Mouse (Mus musculus) left cerebral cortex, postnatal 36 days (tissue): ENCODE measurements around the gene Lrrn4cl. TPM values are rescaled to one million over a fixed set of nuclear protein-coding genes. Genes with fewer than 3 reads are reported as not detected.
"Not testable (repeated sequence)": the region's sequence is repeated elsewhere in the genome, so short reads cannot be mapped to it uniquely, and the experiment has no call there.

Experiments used
- DNase-seq, 2 experiments: peaks; one replicate each; pipeline ENCODE4 v3.0.0; 2021 to 2022; ENCODE audit warnings: low spot score in 2 of 2, mixed read lengths in 1 of 2
- intact Hi-C: fragments of 180-260 bp; cut with DNase I; formaldehyde crosslinking; loops from one replicate; pipeline ENCODE4 v1.15.1; 2025
- total RNA-seq, 2 experiments: library from RNA; stranded (reverse); gene quantifications; 2 replicates each; pipeline ENCODE4 v1.2.3; 2021

Lrrn4cl gene
- total RNA-seq, 2 experiments from 2014 or later: 1.3 to 1.6 TPM

DNA sequence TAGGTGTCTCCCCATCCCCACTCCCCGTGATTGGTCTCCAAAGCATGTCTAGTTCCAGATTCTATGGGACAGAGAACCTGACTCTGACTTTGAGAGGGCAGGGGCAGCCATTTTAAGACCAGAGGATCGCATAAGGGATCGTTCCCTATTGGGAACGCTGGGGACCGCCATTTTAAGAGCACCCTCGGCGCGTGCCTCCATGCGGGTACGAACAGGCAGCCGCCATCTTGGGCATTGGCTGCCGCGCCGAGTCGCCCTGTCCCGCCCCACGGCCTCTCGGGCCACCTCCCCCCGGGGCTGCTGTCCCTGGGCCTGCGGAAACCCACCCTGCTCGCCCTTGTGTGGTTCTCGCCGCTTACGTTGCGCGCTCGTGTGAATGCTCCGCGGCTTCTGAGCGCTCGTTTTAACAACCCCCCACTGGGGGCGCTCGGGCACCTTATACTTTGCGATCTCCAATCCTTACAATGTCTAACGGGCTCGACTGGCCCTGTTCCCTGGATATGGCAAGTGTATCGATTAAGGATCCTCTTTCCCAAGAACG, 13.2 kb upstream of the Lrrn4cl start, which contains the start of gene Bscl2:
Bscl2 (plus strand) TSS at position 217 of the 541 bp plus-strand sequence.
- intact Hi-C loops: loop anchor here (5.0 kb wide), 1 partner anchor 115 kb away; the partner anchor contains the start of gene Tut1
- peak; percentile 81 to 87 for DNase-seq

DNA sequence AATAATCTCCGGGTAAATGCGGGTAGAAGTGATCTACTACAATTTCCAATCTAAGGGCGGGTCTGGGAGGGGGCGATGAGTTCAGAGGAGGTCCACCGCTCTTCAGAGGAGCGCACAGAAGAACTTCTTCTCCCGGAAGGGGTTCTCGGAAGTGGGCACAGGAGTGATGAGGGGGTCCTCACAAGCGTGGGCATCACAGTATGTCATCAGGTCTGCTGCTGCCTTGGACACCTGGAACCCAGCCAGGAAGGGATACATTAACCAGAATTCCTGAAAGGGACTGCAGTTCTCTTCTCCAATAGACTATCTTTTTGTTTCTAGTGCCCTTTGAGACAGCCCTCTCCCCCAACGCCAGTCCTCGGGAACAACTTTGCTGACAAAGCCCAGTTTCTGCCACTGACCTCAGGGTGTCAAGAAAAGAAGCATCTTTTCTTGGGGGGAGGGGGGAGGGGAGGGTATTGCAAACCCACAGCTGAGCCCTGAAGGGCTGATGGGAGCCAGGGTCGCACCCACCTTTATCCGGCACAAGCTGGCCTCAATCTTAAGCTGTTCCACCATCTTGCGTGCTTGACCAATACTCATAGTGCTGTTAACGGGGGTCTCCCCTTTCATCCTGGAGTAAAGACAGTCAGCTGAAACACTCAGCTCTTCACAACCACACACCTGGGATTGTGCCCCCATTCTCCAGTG, 12.4 kb upstream of the Lrrn4cl start:
- intact Hi-C loops: loop anchor here (2.0 to 5.0 kb wide), 2 partner anchors 17 to 114 kb away; partner anchors contain the start of genes Hnrnpul2 and Tut1
- DNase-seq: peak in 1 of 2 experiments; percentile 39

DNA sequence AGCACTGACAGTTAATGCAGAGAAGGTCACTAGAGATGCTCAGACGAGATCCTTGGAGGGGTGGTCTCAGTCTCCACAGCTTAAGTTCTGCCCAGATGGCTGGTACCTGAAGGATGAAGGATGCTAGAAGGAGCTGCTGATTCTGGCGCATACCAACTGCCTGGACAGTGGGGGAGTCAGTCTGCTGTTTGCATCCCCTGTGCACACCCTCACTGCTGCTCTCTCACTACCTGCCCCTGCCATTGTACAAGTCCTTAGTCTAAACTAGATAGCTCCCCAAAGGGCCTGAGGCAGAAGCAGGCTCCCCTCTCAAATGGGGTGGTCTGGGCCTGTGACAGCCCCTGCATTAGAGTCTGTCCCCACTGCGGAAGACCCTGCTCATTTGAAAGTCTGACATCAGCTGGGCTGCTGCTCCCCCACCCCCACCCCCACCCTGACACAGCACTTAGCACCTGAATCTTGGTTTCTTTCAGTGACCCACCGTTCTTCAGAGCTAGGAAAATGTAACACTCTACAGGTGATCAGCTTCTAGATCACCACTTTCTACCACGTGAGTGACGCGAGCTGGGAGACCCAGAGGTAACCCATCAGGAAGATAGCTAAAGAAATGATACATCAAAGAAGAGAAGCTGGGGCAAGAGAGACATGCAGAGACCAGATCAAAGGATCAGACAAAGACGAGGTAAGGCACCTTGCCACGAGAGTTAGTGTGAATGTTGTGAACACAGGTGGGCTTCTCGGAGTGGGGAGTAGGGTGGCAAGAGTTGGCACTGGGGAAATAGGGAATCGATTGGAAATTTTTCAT, 11.3 kb upstream of the Lrrn4cl start, which contains the start of gene Gng3:
Gng3 (minus strand) TSS at position 92 of the 805 bp plus-strand sequence.
- intact Hi-C loops: loop anchor here (2.0 to 5.0 kb wide), 2 partner anchors 19 to 113 kb away; partner anchors contain the start of genes Hnrnpul2 and Tut1
- peak; percentile 85 to 87 for DNase-seq

DNA sequence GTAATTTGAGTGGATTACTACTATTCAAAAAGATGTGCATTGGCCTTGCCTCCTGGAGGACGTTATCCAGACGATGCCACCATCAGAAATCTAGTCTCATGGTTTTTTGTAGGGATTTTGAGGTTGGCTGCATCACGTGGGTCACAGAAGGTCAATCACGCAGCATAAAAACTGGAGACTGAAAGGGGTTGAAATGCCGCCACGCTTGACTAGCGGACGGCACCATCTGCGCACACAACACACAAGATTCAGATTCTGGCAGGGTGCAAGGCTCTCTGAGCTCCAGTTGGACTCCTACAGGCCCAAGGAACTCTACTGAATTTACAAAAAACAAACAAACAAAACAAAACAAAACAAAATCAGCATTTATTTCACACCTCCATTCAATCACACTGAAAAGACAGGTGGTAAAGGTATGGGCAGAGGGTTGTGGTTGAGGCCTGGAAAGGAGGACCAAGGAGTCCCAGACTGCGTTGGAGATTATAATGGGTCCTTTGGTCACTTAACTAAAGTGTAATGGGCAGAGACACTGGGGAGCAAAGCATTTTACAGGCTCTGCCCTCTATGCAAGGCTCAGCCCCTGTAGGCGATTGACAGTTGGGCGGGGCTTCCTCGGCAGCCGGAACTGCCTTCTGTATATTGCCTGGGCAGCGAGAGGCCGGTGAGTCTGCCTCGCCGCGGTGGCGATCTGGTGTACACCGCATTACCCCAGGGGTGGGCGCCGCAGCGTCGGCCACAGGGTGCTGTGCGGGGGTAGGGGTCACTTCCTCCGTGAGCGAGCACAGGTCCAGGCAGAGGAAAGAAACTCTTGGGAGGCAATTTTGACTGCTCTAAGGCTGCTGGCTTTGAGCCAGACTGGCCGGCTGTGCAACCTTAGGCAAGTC, 10.4 kb upstream of the Lrrn4cl start:
- peak; percentile 79 for DNase-seq
- intact Hi-C loops: loop anchor here (2.0 to 5.0 kb wide), 3 partner anchors 19 to 112 kb away; partner anchors contain the start of genes Ganab, Hnrnpul2 and Tut1

- intact Hi-C loops: loop anchor here (5.0 kb wide), 1 partner anchor 56 kb away; the partner anchor contains the start of gene Ganab
These were observed 9.6 kb upstream of the Lrrn4cl start for GRCm38 (mm10) chr19:8841012-8841411.

DNA sequence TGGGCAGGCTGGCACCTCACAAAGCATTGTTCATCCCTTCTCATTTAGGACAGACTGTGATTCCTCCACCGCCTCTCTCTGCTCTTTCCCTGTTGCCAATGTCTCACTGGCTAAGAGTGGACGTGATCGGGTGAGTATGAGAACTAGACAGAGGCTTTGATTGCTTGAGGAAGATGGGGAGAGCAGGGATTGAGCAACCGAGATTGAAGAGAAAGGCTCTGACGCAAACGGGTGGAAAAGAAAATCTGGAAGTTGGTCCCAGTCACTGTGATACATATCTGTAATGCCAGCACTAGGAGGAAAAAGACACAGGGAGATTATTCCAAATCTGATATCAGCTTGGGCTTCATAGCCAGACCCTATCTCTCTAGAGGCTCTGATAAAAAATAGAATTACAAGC, 7.6 kb upstream of the Lrrn4cl start:
- no peak for DNase-seq
- intact Hi-C loops: loop anchor here (5.0 kb wide), 1 partner anchor 54 kb away; the partner anchor contains the start of gene Ganab

More at GRCm38 (mm10) chr19:8841012-8841411, 9.6 kb upstream of the Lrrn4cl start:
- no peak for DNase-seq

DNA sequence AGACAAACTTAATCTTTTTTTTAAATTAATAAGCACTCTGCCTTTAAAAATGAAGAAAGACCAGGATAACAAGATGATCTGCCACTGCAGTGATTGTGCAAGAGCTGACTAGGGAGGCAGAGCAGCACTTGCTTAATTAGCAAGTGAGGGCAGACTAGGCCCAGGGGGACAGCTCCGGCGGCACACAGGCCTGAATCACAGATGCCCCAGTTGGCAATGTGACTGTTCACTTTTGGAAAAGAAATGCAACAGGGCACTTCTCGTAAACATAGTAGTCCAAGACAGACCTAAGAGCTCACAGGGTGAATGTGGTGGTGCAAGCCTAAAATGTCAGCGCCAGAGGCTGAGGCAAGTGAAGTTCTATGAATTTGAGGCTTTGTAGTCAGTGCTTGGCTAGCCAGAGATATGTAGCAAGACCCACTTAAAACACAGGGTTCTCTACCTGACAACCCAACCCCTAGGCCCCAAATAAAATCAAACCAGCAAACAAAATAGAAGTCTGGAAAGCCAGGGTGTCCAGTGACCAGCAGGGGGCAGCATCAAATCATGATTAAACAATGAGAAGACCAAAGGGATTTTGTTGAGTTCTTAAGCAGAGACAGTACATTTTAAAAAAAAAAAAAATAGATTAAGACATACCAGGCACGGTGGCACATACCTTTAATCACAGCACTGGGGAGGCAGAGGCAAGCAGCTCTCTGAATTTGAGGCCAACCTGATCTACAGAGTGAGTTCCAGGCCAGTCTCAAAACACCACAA, 6.0 kb upstream of the Lrrn4cl start:
- intact Hi-C loops: loop anchor here (5.0 kb wide), 1 partner anchor 53 kb away; the partner anchor contains the start of gene Ganab
- peak; percentile 62 to 75 for DNase-seq

DNA sequence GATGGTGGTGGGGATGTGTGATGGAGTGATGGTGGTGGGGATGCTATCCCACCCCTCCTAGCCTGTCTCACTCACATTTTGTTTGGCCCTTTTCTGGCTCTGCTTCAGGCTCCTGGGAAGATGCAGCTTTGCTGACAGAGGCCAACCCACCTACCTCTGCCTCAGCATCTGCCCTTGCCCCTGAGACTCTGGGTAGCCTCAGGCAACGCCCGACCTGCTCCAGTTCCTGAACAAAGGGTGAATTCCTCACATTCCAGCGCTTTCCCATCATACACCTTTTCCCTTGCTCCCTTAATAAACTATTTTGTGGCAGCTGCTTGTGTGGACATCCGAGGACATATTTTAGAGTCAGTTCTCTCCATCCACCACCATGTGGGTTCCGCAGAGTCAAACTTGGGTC, 2.2 kb upstream of the Lrrn4cl start:
- intact Hi-C loops: no loop called here
- no peak for DNase-seq

DNA sequence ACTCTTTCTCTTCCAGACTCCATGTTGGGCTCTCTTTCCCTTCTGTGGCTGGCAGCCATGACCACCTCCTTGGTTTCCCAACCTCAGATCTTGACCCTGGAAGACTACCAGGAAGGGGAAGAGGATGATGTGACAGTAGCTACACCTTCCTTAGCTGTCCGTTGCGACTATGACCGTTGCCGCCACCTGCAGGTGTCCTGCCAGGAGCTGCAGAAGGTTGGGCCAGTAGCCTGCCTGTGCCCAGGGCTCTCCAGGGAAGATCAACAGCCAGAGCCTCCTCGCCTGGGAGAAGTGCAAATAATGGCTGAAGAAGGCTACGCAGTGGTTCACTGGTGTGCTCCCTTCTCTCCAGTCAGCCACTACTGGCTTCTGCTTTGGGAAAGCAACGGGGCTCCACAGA, 1.1 kb downstream of the Lrrn4cl start:
- intact Hi-C loops: no loop called here
- no peak for DNase-seq

- no peak for DNase-seq
- intact Hi-C loops: no loop called here
These were observed 1.8 kb downstream of the Lrrn4cl start for GRCm38 (mm10) chr19:8852236-8852928.

DNA sequence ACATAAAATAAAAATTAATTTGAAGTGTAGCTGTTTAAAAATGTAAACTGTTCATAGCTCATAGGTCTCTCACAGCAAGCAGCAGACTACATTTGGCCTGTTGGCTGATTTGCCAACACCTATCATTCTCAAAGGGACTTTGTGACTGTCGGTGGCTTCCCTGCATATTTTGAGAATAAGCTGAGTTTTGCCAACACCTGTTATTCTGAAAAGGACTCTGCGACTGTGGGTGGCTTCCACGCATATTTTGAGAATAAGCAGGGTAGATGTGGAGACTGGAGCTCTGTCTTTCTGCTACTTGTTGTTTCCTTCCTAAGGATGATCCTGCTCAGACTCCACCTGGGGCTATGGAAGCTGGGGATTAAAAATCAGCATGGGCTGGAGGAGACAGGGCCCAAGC, 2.5 kb downstream of the Lrrn4cl start:
- intact Hi-C loops: no loop called here
- DNase-seq: no peak

DNA sequence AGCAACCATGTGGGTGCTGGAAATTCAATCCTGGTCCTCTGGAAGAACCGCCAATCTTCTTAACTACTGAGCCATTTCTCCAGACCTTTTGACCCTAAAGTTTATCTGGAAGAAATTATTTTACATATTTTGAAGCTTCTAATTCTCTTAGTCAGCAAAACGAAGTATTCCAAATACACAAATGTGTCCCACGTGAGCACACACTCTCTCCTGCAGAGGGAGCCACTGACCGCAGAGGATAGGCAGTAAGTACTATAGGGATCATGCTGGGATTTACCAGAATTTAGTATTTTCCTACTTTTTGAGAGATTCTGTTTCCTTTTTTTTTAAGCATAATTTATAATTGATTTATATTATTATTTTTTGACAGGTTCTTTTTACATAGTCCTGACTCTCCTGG, 7.1 kb downstream of the Lrrn4cl start:
- no peak for DNase-seq
- intact Hi-C loops: loop anchor here (5.0 kb wide), 1 partner anchor 255 kb away; no protein-coding TSS in a partner anchor

GRCm38 (mm10) chr19:8859018-8859417, 8.4 kb downstream of the Lrrn4cl start:
- DNase-seq: no peak
- intact Hi-C loops: loop anchor here (5.0 kb wide), 1 partner anchor 253 kb away; no protein-coding TSS in a partner anchor

- intact Hi-C loops: no loop called here
These were observed 13.7 kb downstream of the Lrrn4cl start for GRCm38 (mm10) chr19:8864265-8864664.

GRCm38 (mm10) chr19:8870381-8870780, 19.8 kb downstream of the Lrrn4cl start:
- intact Hi-C loops, DNase-seq: not testable (repeated sequence)

More at GRCm38 (mm10) chr19:8864265-8864664, 13.7 kb downstream of the Lrrn4cl start:
- no peak for DNase-seq

GRCm38 (mm10) chr19:8870838-8871237, 20.3 kb downstream of the Lrrn4cl start:
- intact Hi-C loops: no loop called here

More at GRCm38 (mm10) chr19:8870838-8871237, 20.3 kb downstream of the Lrrn4cl start:
- DNase-seq: no peak
